Mouse (Mus musculus) C2C12 (cell line): ENCODE measurements at regions not wholly inside any gene's neighbourhood (a gene's known extent, or its start where the extent isn't known, plus 50 kb on each side); places are given as distances from the start of the nearest gene placed in this dataset.

ENCODE experiments used
- H3K27me3 ChIP-seq: one replicate; pipeline ENCODE4 v1.6.1; 2011; ENCODE audit not compliant: control insufficient read depth, insufficient read depth, insufficient read length
- H3K36me3 ChIP-seq: one replicate; pipeline ENCODE4 v1.6.1; 2011; ENCODE audit not compliant: control insufficient read depth, insufficient read depth
- H3K4me3 ChIP-seq: one replicate; pipeline ENCODE4 v1.5.1; 2011; ENCODE audit warnings: mild to moderate bottlenecking, control low read depth; ENCODE audit not compliant: poor library complexity, insufficient read depth, severe bottlenecking
- H3K79me2 ChIP-seq: one replicate; pipeline ENCODE4 v1.6.1; 2011; ENCODE audit not compliant: control insufficient read depth, insufficient read depth
- H3K79me3 ChIP-seq: one replicate; pipeline ENCODE4 v1.6.1; 2011; ENCODE audit warnings: low read depth, control low read depth
- H3ac ChIP-seq: one replicate; pipeline ENCODE3; 2011; ENCODE audit warnings: low read depth; ENCODE audit not compliant: control insufficient read depth, insufficient read length
- CEBPB ChIP-seq: IDR thresholded peaks from one replicate; pipeline ENCODE4 v1.6.1; 2011; ENCODE audit warnings: low read depth, mild to moderate bottlenecking, control low read depth, moderate library complexity
- CTCF ChIP-seq: IDR thresholded peaks from one replicate; pipeline ENCODE4 v1.5.1; 2011; ENCODE audit not compliant: control insufficient read depth, insufficient read depth, insufficient read length
- FOSL1 ChIP-seq: IDR thresholded peaks from one replicate; pipeline ENCODE4 v1.8.0; 2011; ENCODE audit warnings: mild to moderate bottlenecking, low read length; ENCODE audit not compliant: poor library complexity, insufficient read depth, severe bottlenecking
- MAX ChIP-seq: IDR thresholded peaks from one replicate; pipeline ENCODE4 v1.6.1; 2011; ENCODE audit warnings: mild to moderate bottlenecking, control low read depth
- MYOD1 ChIP-seq: IDR thresholded peaks from one replicate; pipeline ENCODE4 v1.6.1; 2011; ENCODE audit warnings: low read depth; ENCODE audit not compliant: control insufficient read depth, insufficient read length
- MYOG ChIP-seq: IDR thresholded peaks from one replicate; pipeline ENCODE4 v1.6.1; 2011; ENCODE audit not compliant: control insufficient read depth, insufficient read length; ENCODE audit errors: extremely low read depth
- USF1 ChIP-seq: IDR thresholded peaks from one replicate; pipeline ENCODE4 v1.6.1; 2011; ENCODE audit warnings: low read depth, mild to moderate bottlenecking, control low read depth, moderate library complexity

GRCm38 (mm10) chr12:117458132-117459070, 57.9 kb upstream of the Rapgef5 start:
- Histone ChIP-seq H3ac (no peak overlapping the region), H3K79me2 (no peaks in the 10 kb centered on the region), H3K4me3 (no peak overlapping the region), H3K36me3 (no peaks in the 10 kb centered on the region), H3K27me3 (no peaks in the 10 kb centered on the region), H3K79me3 (no peaks in the 10 kb centered on the region)
- no peak for TF ChIP-seq MYOD1
- TF ChIP-seq MYOG, result no peak
- no peak for TF ChIP-seq CTCF
- TF ChIP-seq MAX, result no peak
- TF ChIP-seq FOSL1, result no peak
- TF ChIP-seq USF1, result no peak
- TF ChIP-seq CEBPB, result no peak

GRCm38 (mm10) chr12:117459541-117459940, 56.7 kb upstream of the Rapgef5 start:
- no peak overlapping the region for H3K4me3 ChIP-seq
- H3K36me3 ChIP-seq, result no peaks in the 10 kb centered on the region
- H3K79me2 ChIP-seq, result no peaks in the 10 kb centered on the region
- no peaks in the 10 kb centered on the region for H3K27me3 ChIP-seq
- TF ChIP-seq CEBPB (no peak), MYOD1 (no peak), FOSL1 (no peak), MYOG (no peak), USF1 (no peak), MAX (no peak), CTCF (no peak)
- H3K79me3 ChIP-seq, result no peaks in the 10 kb centered on the region
- H3ac ChIP-seq, result no peak overlapping the region

- H3K27me3 ChIP-seq, result no peaks in the 10 kb centered on the region
- H3K79me3 ChIP-seq, result no peaks in the 10 kb centered on the region
- H3K36me3 ChIP-seq, result no peaks in the 10 kb centered on the region
- no peak overlapping the region for H3ac ChIP-seq
- TF ChIP-seq MYOD1 (no peak), CEBPB (no peak), USF1 (no peak), MAX (no peak), FOSL1 (no peak)
- H3K79me2 ChIP-seq, result no peaks in the 10 kb centered on the region
- no peak overlapping the region for H3K4me3 ChIP-seq
Observed at GRCm38 (mm10) chr12:117465206-117465605, 51.1 kb upstream of the Rapgef5 start.

- H3ac ChIP-seq, result no peak overlapping the region
- no peaks in the 10 kb centered on the region for H3K27me3 ChIP-seq
- TF ChIP-seq MYOD1, result no peak
- no peak for TF ChIP-seq MYOG
- TF ChIP-seq USF1, result no peak
- no peak for TF ChIP-seq MAX
- TF ChIP-seq CTCF, result no peak
- TF ChIP-seq CEBPB, result no peak
- no peak for TF ChIP-seq FOSL1
- no peaks in the 10 kb centered on the region for H3K79me2 ChIP-seq
- H3K4me3 ChIP-seq, result no peak overlapping the region
- no peaks in the 10 kb centered on the region for H3K79me3 ChIP-seq
- no peaks in the 10 kb centered on the region for H3K36me3 ChIP-seq
Observed at GRCm38 (mm10) chr12:117465998-117466397, 50.3 kb upstream of the Rapgef5 start.
